Mouse (Mus musculus) liver, embryonic 11.5 days (tissue): Measurements from ENCODE around the gene Zmynd8. TPM values are rescaled to one million over a fixed set of nuclear protein-coding genes. Genes with fewer than 3 reads are reported as not detected.

Experiments
- ATAC-seq: fragments of 200-750 bp; cut with Nextera tagmentation; replicated peaks from 2 replicates; pipeline ENCODE4 v1.8.0; 2017; ENCODE audit warnings: moderate number of reproducible peaks, mild to moderate bottlenecking, moderate TSS enrichment, moderate library complexity; ENCODE audit not compliant: low FRiP score
- DNase-seq: peaks from one replicate; pipeline ENCODE4 v3.0.0-alpha.2; 2017; ENCODE audit warnings: low spot score
- H3K27ac ChIP-seq: fragments of 300-500 bp; sonication (generic); 2 replicates; pipeline ENCODE4 v1.5.1; 2014; ENCODE audit warnings: mild to moderate bottlenecking, low read depth, low read length, control low read depth
- H3K27me3 ChIP-seq: fragments of 300-500 bp; sonication (generic); replicated peaks from 2 replicates; pipeline ENCODE4 v1.6.1; 2014; ENCODE audit warnings: low read length, mixed read lengths; ENCODE audit not compliant: control insufficient read depth, insufficient read depth
- H3K36me3 ChIP-seq: fragments of 300-500 bp; sonication (generic); 2 replicates; pipeline ENCODE4 v1.6.1; 2014; ENCODE audit warnings: mild to moderate bottlenecking, low read length, moderate library complexity, mixed read lengths; ENCODE audit not compliant: control insufficient read depth, insufficient read depth
- H3K4me1 ChIP-seq: fragments of 300-500 bp; sonication (generic); replicated peaks from 2 replicates; pipeline ENCODE4 v1.6.1; 2014; ENCODE audit warnings: low read length, mixed read lengths; ENCODE audit not compliant: control insufficient read depth, insufficient read depth
- H3K4me2 ChIP-seq: fragments of 300-500 bp; sonication (generic); 2 replicates; pipeline ENCODE4 v1.6.1; 2014; ENCODE audit warnings: mild to moderate bottlenecking, control low read depth, moderate library complexity
- H3K4me3 ChIP-seq: fragments of 300-500 bp; sonication (generic); 2 replicates; pipeline ENCODE4 v1.5.1; 2014; ENCODE audit warnings: low read depth, low read length, control low read depth
- H3K9ac ChIP-seq: fragments of 300-500 bp; sonication (generic); 2 replicates; pipeline ENCODE4 v1.6.1; 2014; ENCODE audit warnings: low read depth, low read length, control low read depth
- H3K9me3 ChIP-seq: fragments of 300-500 bp; sonication (generic); 2 replicates; pipeline ENCODE4 v1.6.1; 2016; ENCODE audit warnings: low read length, inconsistent platforms, mixed read lengths; ENCODE audit not compliant: control insufficient read depth
- WGBS: fragments of 180-500 bp; shearing (Covaris S2); extraction: QIAGEN DNeasy Blood & Tissue Kit; methylation state at CpG from one replicate; pipeline ENCODE4 v1.1.7; 2014; 5-methylcytosine and 5-hydroxymethylcytosine counted together
- polyA plus RNA-seq: library from polyadenylated mRNA; unstranded; fragments of >200 nt; fragmentation: Nextera tagmentation; extraction: Ambion mirVana; gene quantifications from 2 replicates; pipeline ENCODE4 v1.2.1, GENCODE M21; 2014

Zmynd8 gene
- polyA plus RNA-seq, 1 experiment from 2014 or later, result 55.8 TPM

DNA sequence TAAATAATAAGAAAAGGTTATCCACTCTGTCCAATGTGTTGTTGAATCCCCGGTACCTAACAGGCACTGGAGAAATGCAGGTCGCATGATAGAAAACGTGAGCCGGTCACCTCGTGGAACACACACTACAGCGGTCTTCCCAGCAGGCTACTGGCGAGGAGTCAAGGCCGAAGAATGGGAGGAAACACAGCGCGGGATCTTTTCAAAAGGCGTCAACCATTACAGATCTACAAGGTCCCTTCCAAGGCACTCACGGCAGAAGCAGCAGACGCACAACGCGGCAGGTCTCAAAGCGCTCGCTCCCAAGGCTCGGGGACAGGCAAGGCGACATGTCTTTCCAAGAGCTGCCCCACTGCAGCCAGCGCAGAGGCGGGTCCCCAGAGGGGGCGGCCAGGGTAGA lies 53.3 kb downstream of the Zmynd8 start:
- Histone ChIP-seq H3K27me3 (no peaks in the 10 kb centered on the region), H3K4me3 (no peak overlapping the region), H3K9ac (no peak overlapping the region), H3K9me3 (no peaks in the 10 kb centered on the region), H3K36me3 (peaks cover 64% of the 10 kb centered on the region), H3K4me2 (no peak overlapping the region), H3K4me1 (no peaks in the 10 kb centered on the region), H3K27ac (no peak overlapping the region)
- WGBS, result 93% methylated on average over 22 of the region's 22 CpGs
- DNase-seq, result no peak
- ATAC-seq, result no peak

DNA sequence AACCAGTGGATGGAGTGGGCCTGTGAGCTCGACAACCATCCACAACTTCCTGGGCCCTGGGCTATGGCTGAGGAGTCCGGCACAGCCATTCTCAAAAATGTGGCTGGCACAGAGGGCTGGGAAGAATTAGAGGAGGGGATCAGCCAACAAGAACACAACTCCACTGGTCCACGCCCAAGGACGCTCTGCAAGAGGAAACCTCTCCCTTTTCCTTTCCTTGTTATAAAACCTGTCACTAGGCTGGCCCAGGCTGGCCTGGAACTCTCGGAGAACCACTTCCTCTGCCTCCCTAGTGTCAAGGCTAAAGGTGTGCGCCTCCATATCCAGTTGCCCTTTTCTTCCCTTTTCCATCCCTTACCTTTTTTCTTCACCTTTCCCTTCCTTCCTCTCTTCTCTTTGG lies 55.5 kb downstream of the Zmynd8 start:
- H3K9ac ChIP-seq, result no peak overlapping the region
- H3K27ac ChIP-seq, result no peak overlapping the region
- H3K9me3 ChIP-seq, result no peaks in the 10 kb centered on the region
- H3K4me1 ChIP-seq, result no peaks in the 10 kb centered on the region
- ATAC-seq (no peak), DNase-seq (no peak)
- 89% methylated on average over 6 of the region's 6 CpGs for WGBS
- peaks cover 67% of the 10 kb centered on the region for H3K36me3 ChIP-seq
- H3K4me3 ChIP-seq, result no peak overlapping the region
- no peaks in the 10 kb centered on the region for H3K27me3 ChIP-seq
- no peak overlapping the region for H3K4me2 ChIP-seq

DNA sequence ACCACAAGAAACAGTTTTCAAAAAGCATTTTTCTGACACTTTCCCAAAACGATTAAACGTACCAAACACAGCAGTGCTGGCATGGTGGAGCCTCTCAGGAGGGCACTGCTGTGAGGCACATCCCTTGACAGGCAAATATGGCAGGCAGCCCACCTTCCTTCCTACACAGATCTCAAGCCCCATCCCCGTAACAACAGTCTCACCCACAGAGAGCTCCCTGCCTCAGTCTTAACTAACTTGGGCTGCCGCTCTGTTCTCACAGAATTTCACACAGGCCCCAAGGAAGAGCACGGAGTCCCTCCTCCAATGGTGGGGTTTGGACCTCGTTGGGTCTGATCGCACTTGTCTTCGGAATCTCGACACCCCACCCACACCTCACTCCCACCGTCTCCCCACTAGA lies 56.6 kb downstream of the Zmynd8 start:
- Histone ChIP-seq H3K9me3 (no peaks in the 10 kb centered on the region), H3K4me1 (no peaks in the 10 kb centered on the region), H3K27me3 (no peaks in the 10 kb centered on the region), H3K4me3 (no peak overlapping the region), H3K4me2 (no peak overlapping the region), H3K36me3 (peaks cover 75% of the 10 kb centered on the region), H3K9ac (no peak overlapping the region), H3K27ac (no peak overlapping the region)
- DNase-seq (no peak), ATAC-seq (no peak)
- WGBS, result 94% methylated on average over 10 of the region's 10 CpGs

DNA sequence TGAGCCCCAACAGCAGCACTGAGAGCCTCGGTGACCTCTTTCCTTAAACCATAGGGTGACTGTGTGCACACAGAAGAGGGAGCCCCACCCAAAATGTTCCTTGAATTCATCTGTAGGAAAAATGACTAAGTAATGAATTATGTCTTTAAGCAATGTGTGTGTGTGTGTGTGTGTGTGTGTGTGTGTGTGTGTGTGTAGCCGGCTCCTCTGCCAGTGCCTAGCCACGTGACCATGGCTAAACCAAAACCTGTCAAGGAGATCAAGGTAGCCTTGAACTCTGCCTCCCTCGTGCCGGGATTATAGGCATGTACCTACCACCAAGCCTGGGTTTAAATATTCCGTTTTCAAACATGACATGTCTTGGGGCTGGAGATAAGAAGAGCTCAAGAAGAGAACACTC lies 57.0 kb downstream of the Zmynd8 start:
- H3K9ac ChIP-seq, result no peak overlapping the region
- no peaks in the 10 kb centered on the region for H3K27me3 ChIP-seq
- H3K4me1 ChIP-seq, result no peaks in the 10 kb centered on the region
- no peak for DNase-seq
- H3K4me3 ChIP-seq, result no peak overlapping the region
- no peaks in the 10 kb centered on the region for H3K9me3 ChIP-seq
- no peak overlapping the region for H3K4me2 ChIP-seq
- peaks cover 77% of the 10 kb centered on the region for H3K36me3 ChIP-seq
- H3K27ac ChIP-seq, result no peak overlapping the region
- ATAC-seq, result no peak
- 83% methylated on average over 6 of the region's 6 CpGs for WGBS

DNA sequence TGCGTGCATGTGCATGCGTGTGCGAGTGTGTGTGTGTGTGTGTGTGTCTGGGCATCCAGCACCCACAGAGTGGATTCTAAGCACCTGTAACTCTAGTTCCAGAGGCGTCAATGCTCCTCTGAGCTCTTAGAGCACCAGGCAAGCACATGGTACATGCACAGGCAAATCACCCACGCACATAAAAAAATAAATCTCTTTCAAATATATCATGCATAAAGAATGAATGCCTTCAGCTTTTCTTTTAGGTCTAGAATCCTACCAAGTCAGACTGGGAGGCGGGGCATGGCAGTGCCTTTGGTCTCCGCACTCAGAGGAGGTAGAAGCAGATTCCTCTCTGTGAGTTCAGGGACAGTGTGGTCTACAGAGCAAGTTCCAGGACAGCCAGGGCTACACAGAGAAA lies 58.0 kb downstream of the Zmynd8 start:
- Histone ChIP-seq H3K9me3 (no peaks in the 10 kb centered on the region), H3K27me3 (no peaks in the 10 kb centered on the region), H3K9ac (no peak overlapping the region), H3K4me2 (no peak overlapping the region), H3K4me3 (no peak overlapping the region), H3K36me3 (peaks cover 79% of the 10 kb centered on the region), H3K27ac (no peak overlapping the region), H3K4me1 (no peaks in the 10 kb centered on the region)
- WGBS, result 96% methylated on average over 7 of the region's 7 CpGs
- no peak for ATAC-seq
- DNase-seq, result no peak

DNA sequence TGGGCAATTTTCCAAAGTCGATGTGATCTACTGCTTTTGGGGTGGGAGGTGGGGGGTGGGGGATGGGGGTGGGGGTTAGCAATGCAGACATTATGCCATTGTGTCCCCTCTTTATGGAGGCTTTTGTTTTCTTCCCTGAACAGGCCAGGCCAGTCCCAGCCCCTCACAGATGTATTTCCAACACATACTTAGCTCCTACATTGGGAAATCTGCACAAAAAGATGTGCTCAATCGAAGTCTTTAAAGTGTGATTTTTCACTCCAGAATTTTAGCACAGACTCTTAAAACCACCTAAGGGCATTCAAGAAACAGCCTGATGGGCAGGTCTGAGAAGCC lies 59.5 kb downstream of the Zmynd8 start:
- H3K4me2 ChIP-seq, result no peak overlapping the region
- DNase-seq (no peak), ATAC-seq (no peak)
- H3K4me3 ChIP-seq, result no peak overlapping the region
- H3K36me3 ChIP-seq, result peaks cover 73% of the 10 kb centered on the region
- no peaks in the 10 kb centered on the region for H3K4me1 ChIP-seq
- no peak overlapping the region for H3K9ac ChIP-seq
- H3K27me3 ChIP-seq, result no peaks in the 10 kb centered on the region
- H3K9me3 ChIP-seq, result no peaks in the 10 kb centered on the region
- no peak overlapping the region for H3K27ac ChIP-seq
- WGBS, result 85% methylated on average over 2 of the region's 2 CpGs

DNA sequence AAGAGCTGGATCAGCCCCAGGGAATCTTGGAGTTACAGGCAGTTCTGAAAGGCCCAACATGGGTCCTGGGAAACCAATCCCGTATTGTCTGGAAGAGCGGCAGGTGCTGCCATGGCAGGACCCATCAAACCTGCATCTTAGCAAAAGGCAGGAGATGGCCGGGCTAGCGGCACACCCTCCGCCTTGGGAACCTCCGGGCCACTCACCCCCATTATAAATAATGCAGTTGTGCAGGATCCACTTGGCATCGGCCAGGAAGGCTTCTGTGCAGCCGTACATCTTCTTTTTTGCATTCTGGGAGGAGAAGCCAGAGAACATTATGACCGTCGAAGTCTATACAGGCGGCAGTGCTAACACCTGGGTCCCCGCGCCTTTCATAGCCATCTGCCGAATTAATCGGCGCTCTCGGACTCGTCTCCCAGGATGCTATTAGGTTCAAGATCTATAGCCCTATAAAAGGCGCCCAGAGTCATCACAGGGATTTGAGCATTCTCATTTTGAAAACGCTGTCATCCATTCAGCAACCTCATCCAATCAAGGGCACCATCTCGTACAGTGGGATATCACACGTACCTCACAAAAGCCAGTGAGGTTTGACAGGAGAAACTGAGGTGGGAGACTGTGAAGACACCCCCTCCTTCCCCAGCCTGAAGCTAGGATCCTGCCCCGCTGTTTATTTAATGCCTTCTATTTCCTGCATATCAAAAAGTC lies 60.1 kb downstream of the Zmynd8 start:
- H3K27me3 ChIP-seq, result no peaks in the 10 kb centered on the region
- 94% methylated on average over 23 of the region's 23 CpGs for WGBS
- peaks cover 72% of the 10 kb centered on the region for H3K36me3 ChIP-seq
- no peak overlapping the region for H3K27ac ChIP-seq
- ATAC-seq (no peak), DNase-seq (no peak)
- no peaks in the 10 kb centered on the region for H3K9me3 ChIP-seq
- no peak overlapping the region for H3K9ac ChIP-seq
- no peak overlapping the region for H3K4me3 ChIP-seq
- no peak overlapping the region for H3K4me2 ChIP-seq
- no peaks in the 10 kb centered on the region for H3K4me1 ChIP-seq

DNA sequence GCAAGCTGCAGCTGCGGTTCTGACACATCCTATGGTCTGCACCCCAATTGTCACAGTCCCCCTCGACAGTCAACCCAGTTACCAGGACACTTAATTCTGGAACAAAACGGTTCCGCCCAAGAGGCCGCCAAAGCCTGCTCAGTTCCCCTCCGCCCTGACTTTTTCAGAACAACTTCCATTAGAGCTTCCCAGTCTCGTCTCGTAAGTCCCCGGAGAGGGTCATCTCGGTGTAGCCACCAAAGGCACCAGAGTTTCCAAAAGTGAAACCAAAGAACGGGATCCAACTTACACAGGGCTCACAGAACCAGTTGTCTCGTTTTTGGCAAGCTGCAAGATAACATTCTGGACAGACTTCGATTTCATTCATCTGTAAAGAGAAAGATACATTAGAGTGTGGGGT lies 64.2 kb downstream of the Zmynd8 start:
- ATAC-seq, result no peak
- Histone ChIP-seq H3K27ac (no peak overlapping the region), H3K9me3 (no peaks in the 10 kb centered on the region), H3K4me3 (no peak overlapping the region), H3K27me3 (no peaks in the 10 kb centered on the region), H3K4me2 (no peak overlapping the region), H3K36me3 (peaks cover 63% of the 10 kb centered on the region), H3K9ac (no peak overlapping the region), H3K4me1 (no peaks in the 10 kb centered on the region)
- WGBS, result 89% methylated on average over 13 of the region's 13 CpGs
- no peak for DNase-seq

DNA sequence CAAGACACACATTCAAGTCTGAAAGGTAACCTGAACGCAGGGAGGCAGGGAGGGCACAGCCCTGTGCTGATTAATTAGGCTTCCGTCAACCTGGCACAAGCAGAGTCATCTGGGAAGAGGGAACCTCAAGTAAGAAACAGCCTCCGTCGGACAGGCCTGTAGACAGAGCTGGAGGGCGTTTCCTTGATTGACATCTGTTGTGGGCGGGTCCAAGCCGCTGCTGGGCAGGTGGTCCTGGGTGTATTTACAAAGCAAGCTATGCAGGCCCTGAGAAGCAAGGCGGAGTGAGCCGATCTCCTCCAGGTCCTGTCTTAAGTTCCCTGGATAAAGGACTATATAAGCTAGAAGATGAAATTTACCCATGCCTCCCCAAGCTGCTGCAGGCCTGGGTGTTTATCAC lies 65.3 kb downstream of the Zmynd8 start:
- ATAC-seq, result no peak
- no peak overlapping the region for H3K4me2 ChIP-seq
- no peak overlapping the region for H3K9ac ChIP-seq
- no peak overlapping the region for H3K4me3 ChIP-seq
- H3K4me1 ChIP-seq, result no peaks in the 10 kb centered on the region
- H3K27ac ChIP-seq, result no peak overlapping the region
- DNase-seq, result no peak
- H3K36me3 ChIP-seq, result peaks cover 57% of the 10 kb centered on the region
- 78% methylated on average over 9 of the region's 9 CpGs for WGBS
- H3K27me3 ChIP-seq, result no peaks in the 10 kb centered on the region
- H3K9me3 ChIP-seq, result no peaks in the 10 kb centered on the region
